Mouse (Mus musculus) kidney, adult 18-20 months (tissue): ENCODE results near the gene Kpna4.

Experiments used
- DNase-seq: peaks from one replicate; pipeline ENCODE4 v3.0.0; 2021

The Kpna4 gene

GRCm38 (mm10) chr3:69126509-69127345, at the start of gene Kpna4:
Gene Kpna4, minus strand, starts transcription at chr3:69127113.
- DNase-seq, result peak; percentile 94

GRCm38 (mm10) chr3:69175229-69175628, 48.3 kb upstream of the Kpna4 start:
- DNase-seq, result no peak

- DNase-seq, result no peak
These were observed 44.2 kb upstream of the Kpna4 start for GRCm38 (mm10) chr3:69171123-69171522.

GRCm38 (mm10) chr3:69169796-69170195, 42.9 kb upstream of the Kpna4 start:
- no peak for DNase-seq

GRCm38 (mm10) chr3:69168724-69169123, 41.8 kb upstream of the Kpna4 start:
- DNase-seq, result no peak

GRCm38 (mm10) chr3:69163057-69163456, 36.1 kb upstream of the Kpna4 start:
- DNase-seq, result no peak

- DNase-seq, result no peak
These were observed 33.5 kb upstream of the Kpna4 start for GRCm38 (mm10) chr3:69160429-69160828.

- DNase-seq, result no peak
These were observed 32.6 kb upstream of the Kpna4 start for GRCm38 (mm10) chr3:69159501-69159900.

- DNase-seq, result no peak
These were observed 31.0 kb upstream of the Kpna4 start for GRCm38 (mm10) chr3:69157886-69158285.

- DNase-seq, result no peak
These were observed 29.6 kb upstream of the Kpna4 start for GRCm38 (mm10) chr3:69156484-69156883.

GRCm38 (mm10) chr3:69154691-69155090, 27.8 kb upstream of the Kpna4 start:
- DNase-seq, result no peak

GRCm38 (mm10) chr3:69150921-69151320, 24.0 kb upstream of the Kpna4 start:
- DNase-seq, result no peak

- no peak for DNase-seq
These were observed 15.6 kb upstream of the Kpna4 start for GRCm38 (mm10) chr3:69142372-69142994.

GRCm38 (mm10) chr3:69140851-69141250, 13.9 kb upstream of the Kpna4 start:
- no peak for DNase-seq

- no peak for DNase-seq
These were observed 9.1 kb upstream of the Kpna4 start for GRCm38 (mm10) chr3:69136059-69136458.

GRCm38 (mm10) chr3:69130973-69131372, 4.1 kb upstream of the Kpna4 start:
- no peak for DNase-seq

GRCm38 (mm10) chr3:69127693-69128092, 780 bp upstream of the Kpna4 start:
- DNase-seq, result peak; percentile 17

GRCm38 (mm10) chr3:69127346-69127678, 399 bp upstream of the Kpna4 start:
- no peak for DNase-seq

- no peak for DNase-seq
These were observed 913 bp downstream of the Kpna4 start for GRCm38 (mm10) chr3:69125891-69126508.

- DNase-seq, result no peak
These were observed 1.5 kb downstream of the Kpna4 start for GRCm38 (mm10) chr3:69125461-69125860.

- no peak for DNase-seq
These were observed 8.1 kb downstream of the Kpna4 start for GRCm38 (mm10) chr3:69118827-69119226.

- DNase-seq, result no peak
These were observed 12.2 kb downstream of the Kpna4 start for GRCm38 (mm10) chr3:69114760-69115159.

GRCm38 (mm10) chr3:69113956-69114355, 13.0 kb downstream of the Kpna4 start:
- no peak for DNase-seq

- no peak for DNase-seq
These were observed 17.8 kb downstream of the Kpna4 start for GRCm38 (mm10) chr3:69109079-69109478.
